Mouse (Mus musculus): ENCODE results near the gene Otop2. TPM values are rescaled to one million over a fixed set of nuclear protein-coding genes. Genes with fewer than 3 reads are reported as not detected.

The Otop2 gene
- total and polyA plus RNA-seq, 3 experiments, result not detected

DNA sequence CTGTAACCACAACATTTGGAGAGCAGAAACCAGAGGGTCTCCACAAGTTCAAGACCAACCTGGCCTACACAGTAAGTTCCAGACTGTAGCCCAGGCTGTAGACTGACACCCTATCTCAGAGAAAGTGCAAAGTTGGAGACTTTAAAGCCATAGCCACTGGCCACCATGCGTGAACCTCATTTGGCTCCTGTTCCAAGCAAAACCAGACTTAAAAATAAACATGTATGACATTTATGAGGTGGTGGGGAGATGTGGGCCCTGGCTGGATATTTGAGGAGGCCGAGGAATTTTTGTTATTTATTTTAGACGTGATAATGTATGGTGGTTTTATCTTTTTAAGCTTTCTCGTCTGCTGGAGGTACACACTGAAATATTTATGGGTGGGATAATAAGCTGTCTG lies 47.8 kb upstream of the Otop2 start:
- Histone ChIP-seq H3K79me2 (replicated peaks; ENCODE audit: control insufficient read depth, extremely low read depth, insufficient read depth, poor library complexity, severe bottlenecking) (no peaks in the 10 kb centered on the region), H3K9ac (ENCODE audit: insufficient read depth, low read depth) (no peak overlapping the region), H3K9me3 (replicated peaks; ENCODE audit: low read length) (peaks cover 6% of the 10 kb centered on the region), H3K27me3 (replicated peaks) (peaks cover 24% of the 10 kb centered on the region), H3K4me3 (replicated peaks in 1 of 3; ENCODE audit: low read depth in 2 of 3, low read length in 2 of 3, poor library complexity in 1 of 3) (no peak overlapping the region), H3K4me1 (ENCODE audit: control insufficient read depth in 1 of 2, insufficient read depth in 2 of 2) (no peaks in the 10 kb centered on the region), H3K4me2 (ENCODE audit: insufficient read depth, low read depth, poor library complexity, severe bottlenecking) (no peak overlapping the region), H3K36me3 (replicated peaks in 1 of 2; ENCODE audit: control insufficient read depth in 1 of 2, insufficient read depth in 1 of 2, low read length in 1 of 2) (no peaks in the 10 kb centered on the region), H3K27ac (ENCODE audit: insufficient read depth, low read depth) (no peak overlapping the region)
- no peak for TF ChIP-seq RAD21 (IDR thresholded peaks at IDR 0.05; ENCODE audit: low read depth, low read length)
- TF ChIP-seq MEF2A (IDR thresholded peaks at IDR 0.05; ENCODE audit: borderline replicate concordance, low read depth, low read length), result no peak
- TF ChIP-seq ZNF384 (IDR thresholded peaks at IDR 0.05; ENCODE audit: low read depth, low read length), result no peak
- TF ChIP-seq PAX5 (IDR thresholded peaks at IDR 0.05; ENCODE audit: low read length), result no peak
- TF ChIP-seq HCFC1 (IDR thresholded peaks at IDR 0.05; ENCODE audit: low read depth, low read length), result no peak
- DNase-seq (ENCODE audit: extremely low read depth), result no peak
- in situ Hi-C loops (cut with MboI; ENCODE audit: low pct_ligation_motif_present, low pct_unique_long_range_greater_than_20kb, low sequenced_read_pairs) (no loop called here), dilution Hi-C loops (cut with MboI; ENCODE audit: extremely low pct_ligation_motif_present, extremely low pct_unique_long_range_greater_than_20kb, low sequenced_read_pairs) (no loop called here)

DNA sequence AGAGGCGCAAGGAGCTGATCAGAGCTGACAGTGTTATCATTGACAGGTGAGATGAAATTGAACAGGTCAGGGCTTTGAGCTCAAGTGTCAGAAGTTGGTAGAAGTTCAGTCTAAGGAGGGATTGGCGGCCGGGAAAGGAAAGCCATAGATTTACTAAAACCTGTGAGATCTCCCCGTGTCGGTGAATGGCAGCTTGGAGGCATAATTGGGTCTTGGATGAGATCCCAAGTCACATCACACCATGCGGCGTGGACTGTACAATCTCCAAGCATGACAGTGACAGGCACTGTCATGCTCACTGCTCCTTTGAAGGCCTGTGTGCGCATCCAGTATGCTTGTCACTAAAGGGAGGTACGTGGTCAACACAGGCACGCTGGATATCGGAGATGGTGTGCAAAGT lies 44.0 kb upstream of the Otop2 start:
- TF ChIP-seq NELFE (IDR thresholded peaks at IDR 0.05; ENCODE audit: low read depth, low read length) (no peak), SMC3 (IDR thresholded peaks at IDR 0.05; ENCODE audit: low read depth, low read length) (no peak), CHD1 (IDR thresholded peaks at IDR 0.05; ENCODE audit: low read depth, low read length) (no peak), PAX5 (IDR thresholded peaks at IDR 0.05; ENCODE audit: low read length) (no peak), E2F4 (IDR thresholded peaks at IDR 0.05; ENCODE audit: insufficient replicate concordance, low read depth, low read length) (no peak), USF1 (IDR thresholded peaks at IDR 0.05; ENCODE audit: low read depth, low read length) (no peak), JUND (conservative IDR thresholded peaks at IDR 0.05; ENCODE audit: low read depth, low read length) (no peak), HCFC1 (IDR thresholded peaks at IDR 0.05; ENCODE audit: low read depth, low read length) (no peak), USF2 (conservative IDR thresholded peaks at IDR 0.05; ENCODE audit: low read depth, low read length) (no peak), ZKSCAN1 (IDR thresholded peaks at IDR 0.05; ENCODE audit: borderline replicate concordance, low read depth, low read length) (no peak), MAFK (IDR thresholded peaks at IDR 0.05; ENCODE audit: insufficient replicate concordance, low read length) (no peak), TBP (conservative IDR thresholded peaks at IDR 0.05; ENCODE audit: low read depth, low read length) (no peak), IRF4 (IDR thresholded peaks at IDR 0.05; ENCODE audit: low read depth, low read length) (no peak)
- Histone ChIP-seq H3K4me2 (ENCODE audit: insufficient read depth, low read depth, poor library complexity, severe bottlenecking) (no peak overlapping the region), H3K27ac (ENCODE audit: insufficient read depth, low read depth) (no peak overlapping the region), H3K4me3 (replicated peaks in 1 of 3; ENCODE audit: low read depth in 2 of 3, low read length in 2 of 3, poor library complexity in 1 of 3) (no peak overlapping the region), H3K27me3 (replicated peaks) (peaks cover 20% of the 10 kb centered on the region), H3K4me1 (ENCODE audit: control insufficient read depth in 1 of 2, insufficient read depth in 2 of 2) (no peaks in the 10 kb centered on the region), H3K9ac (ENCODE audit: insufficient read depth, low read depth) (no peak overlapping the region), H3K79me2 (replicated peaks; ENCODE audit: control insufficient read depth, extremely low read depth, insufficient read depth, poor library complexity, severe bottlenecking) (no peaks in the 10 kb centered on the region), H3K36me3 (replicated peaks in 1 of 2; ENCODE audit: control insufficient read depth in 1 of 2, insufficient read depth in 1 of 2, low read length in 1 of 2) (peaks cover 4 to 21% of the 10 kb centered on the region in 2 experiments), H3K9me3 (replicated peaks; ENCODE audit: low read length) (peaks cover 2% of the 10 kb centered on the region)
- no peak for DNase-seq (ENCODE audit: extremely low read depth)
- in situ Hi-C loops (cut with MboI; ENCODE audit: low pct_ligation_motif_present, low pct_unique_long_range_greater_than_20kb, low sequenced_read_pairs) (no loop called here), dilution Hi-C loops (cut with MboI; ENCODE audit: extremely low pct_ligation_motif_present, extremely low pct_unique_long_range_greater_than_20kb, low sequenced_read_pairs) (no loop called here)

All from CH12.LX (cell line).